Mouse (Mus musculus) forebrain, embryonic 16.5 days (tissue): ENCODE results near the gene Rasal2. TPM values are rescaled to one million over a fixed set of nuclear protein-coding genes. Genes with fewer than 3 reads are reported as not detected.

Experiments used
- ATAC-seq: fragments of 200-750 bp; cut with Nextera tagmentation; 2 replicates; pipeline ENCODE4 v1.8.0; 2017; ENCODE audit warnings: mild to moderate bottlenecking, moderate library complexity
- H3K27ac ChIP-seq: fragments of 300-500 bp; sonication (generic); 2 replicates; pipeline ENCODE4 v1.5.1; 2014; ENCODE audit warnings: low read length, control low read depth
- H3K27me3 ChIP-seq: fragments of 300-500 bp; sonication (generic); replicated peaks from 2 replicates; pipeline ENCODE4 v1.6.1; 2014; ENCODE audit warnings: low read length; ENCODE audit not compliant: control insufficient read depth, insufficient read depth
- H3K36me3 ChIP-seq: fragments of 300-500 bp; sonication (generic); 2 replicates; pipeline ENCODE4 v1.6.1; 2014; ENCODE audit not compliant: control insufficient read depth, insufficient read depth
- H3K4me1 ChIP-seq: fragments of 300-500 bp; sonication (generic); replicated peaks from 2 replicates; pipeline ENCODE4 v1.6.1; 2014; ENCODE audit warnings: low read length; ENCODE audit not compliant: control insufficient read depth, insufficient read depth
- H3K4me2 ChIP-seq: fragments of 300-500 bp; sonication (generic); 2 replicates; pipeline ENCODE4 v1.6.1; 2014; ENCODE audit warnings: mild to moderate bottlenecking, low read length, control low read depth
- H3K4me3 ChIP-seq: fragments of 300-500 bp; sonication (generic); replicated peaks from 2 replicates; pipeline ENCODE4 v1.5.1; 2014; ENCODE audit warnings: mild to moderate bottlenecking, low read length, control low read depth
- H3K9ac ChIP-seq: fragments of 300-500 bp; sonication (generic); replicated peaks from 2 replicates; pipeline ENCODE4 v1.6.1; 2014; ENCODE audit warnings: low read depth, low read length, control low read depth
- H3K9me3 ChIP-seq: fragments of 300-500 bp; sonication (generic); 2 replicates; pipeline ENCODE4 v1.6.1; 2016; ENCODE audit warnings: low read length; ENCODE audit not compliant: control insufficient read depth
- WGBS: fragments of 180-500 bp; shearing (Covaris S2); extraction: QIAGEN DNeasy Blood & Tissue Kit; methylation state at CpG from one replicate; pipeline ENCODE4 v1.1.7; 2014; 5-methylcytosine and 5-hydroxymethylcytosine counted together
- polyA plus RNA-seq: library from polyadenylated mRNA; unstranded; fragments of >200 nt; fragmentation: Nextera tagmentation; extraction: Ambion mirVana; gene quantifications from 2 replicates; pipeline ENCODE4 v1.2.1, GENCODE M21; 2015

Gene Rasal2
- polyA plus RNA-seq, 1 experiment from 2014 or later, result 37.6 TPM

DNA sequence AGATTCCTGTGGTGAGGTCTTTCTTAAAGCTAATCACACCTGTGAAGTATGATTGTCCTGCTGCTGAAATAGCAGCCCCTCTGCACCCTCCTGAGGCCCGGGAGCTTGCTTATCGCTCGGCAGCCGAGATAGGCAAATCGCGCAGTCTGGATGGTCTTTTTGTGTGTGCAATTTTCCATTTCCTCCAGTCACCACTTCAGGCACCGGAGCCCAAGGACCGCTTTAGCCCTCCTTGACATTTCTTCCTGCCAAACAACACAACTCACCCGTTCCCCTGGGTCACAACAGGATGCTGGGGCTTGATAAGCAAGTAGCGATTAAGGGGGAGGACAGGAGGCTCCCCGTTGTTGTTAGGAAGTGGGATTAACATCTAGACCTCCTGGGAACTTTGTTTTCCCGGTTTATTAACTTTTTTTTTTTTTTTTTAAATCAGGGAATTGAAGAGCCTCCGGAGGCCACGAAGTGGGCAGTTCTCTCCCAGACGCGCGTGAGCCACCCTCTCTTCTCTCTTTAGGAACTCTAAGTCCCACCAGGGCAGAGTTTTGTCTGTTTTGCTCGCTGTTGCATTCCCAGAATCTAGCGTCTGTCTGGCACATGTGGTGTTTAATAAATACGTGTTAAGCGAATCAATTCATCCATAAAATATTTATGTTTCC is 37.7 kb upstream of the Rasal2 start:
- Histone ChIP-seq H3K9ac (peak overlapping the region; percentile 32; the same call in 1 of the 2 replicates), H3K27ac (no peak overlapping the region), H3K36me3 (no peaks in the 10 kb centered on the region), H3K9me3 (no peaks in the 10 kb centered on the region), H3K4me2 (peak overlapping the region; percentile 43), H3K4me1 (peaks cover 13% of the 10 kb centered on the region), H3K4me3 (peak overlapping the region; percentile 12; the same call in 1 of the 2 replicates), H3K27me3 (peaks cover 3% of the 10 kb centered on the region; the same call in 1 of the 2 replicates)
- no peak for ATAC-seq
- 11% methylated on average over 21 of the region's 21 CpGs for WGBS

DNA sequence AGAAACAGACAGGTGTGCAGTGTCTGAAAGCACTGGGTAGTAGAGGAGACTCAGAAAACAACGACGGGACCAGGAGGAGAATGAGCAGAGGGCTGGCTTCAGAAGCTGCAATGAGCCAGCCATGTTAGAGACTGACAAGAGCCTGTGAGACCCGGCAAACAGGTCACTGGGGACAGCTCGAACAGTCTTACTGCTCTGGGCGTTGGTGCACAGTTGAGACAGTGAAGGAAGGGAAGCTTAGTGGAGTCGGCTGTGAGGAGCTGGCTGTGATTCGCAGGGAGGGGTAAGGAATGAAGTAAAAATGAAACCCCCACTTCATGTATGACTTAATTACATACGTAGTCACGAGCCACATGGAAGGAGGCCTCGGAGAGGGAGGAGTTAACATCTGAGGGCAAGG is 37.1 kb upstream of the Rasal2 start:
- no peaks in the 10 kb centered on the region for H3K36me3 ChIP-seq
- peak overlapping the region; percentile 32; the same call in 1 of the 2 replicates for H3K9ac ChIP-seq
- H3K4me3 ChIP-seq, result peak overlapping the region; percentile 12; the same call in 1 of the 2 replicates
- H3K9me3 ChIP-seq, result no peaks in the 10 kb centered on the region
- H3K4me1 ChIP-seq, result peaks cover 16% of the 10 kb centered on the region
- peak overlapping the region; percentile 43 for H3K4me2 ChIP-seq
- no peak for ATAC-seq
- 18% methylated on average over 10 of the region's 10 CpGs for WGBS
- no peak overlapping the region for H3K27ac ChIP-seq
- peaks cover 3% of the 10 kb centered on the region; the same call in 1 of the 2 replicates for H3K27me3 ChIP-seq

DNA sequence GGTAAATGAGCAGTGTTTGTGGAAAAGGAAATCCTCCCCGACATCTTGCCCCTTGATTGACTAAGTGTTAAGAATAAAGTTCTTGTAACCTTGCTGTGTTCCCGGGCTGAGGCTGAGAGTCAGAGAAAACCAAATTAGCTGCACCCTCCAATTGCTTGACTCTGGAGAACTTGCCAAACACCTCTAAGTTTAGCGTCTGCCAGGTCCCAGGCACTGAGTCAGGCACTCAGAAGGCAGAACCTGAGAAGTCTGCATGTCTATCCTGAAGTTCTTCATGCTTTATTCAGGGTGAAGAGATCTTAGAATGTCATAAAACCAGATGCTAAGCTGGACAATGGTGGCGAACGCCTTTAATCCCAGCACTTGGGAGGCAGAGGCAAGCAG is 36.4 kb upstream of the Rasal2 start:
- ATAC-seq, result no peak
- H3K4me1 ChIP-seq, result peaks cover 23% of the 10 kb centered on the region
- no peak overlapping the region for H3K27ac ChIP-seq
- H3K4me3 ChIP-seq, result no peak overlapping the region
- WGBS, result 61% methylated on average over 5 of the region's 5 CpGs
- no peaks in the 10 kb centered on the region for H3K9me3 ChIP-seq
- H3K27me3 ChIP-seq, result peaks cover 3% of the 10 kb centered on the region; the same call in 1 of the 2 replicates
- no peak overlapping the region for H3K9ac ChIP-seq
- H3K36me3 ChIP-seq, result no peaks in the 10 kb centered on the region
- H3K4me2 ChIP-seq, result no peak overlapping the region

DNA sequence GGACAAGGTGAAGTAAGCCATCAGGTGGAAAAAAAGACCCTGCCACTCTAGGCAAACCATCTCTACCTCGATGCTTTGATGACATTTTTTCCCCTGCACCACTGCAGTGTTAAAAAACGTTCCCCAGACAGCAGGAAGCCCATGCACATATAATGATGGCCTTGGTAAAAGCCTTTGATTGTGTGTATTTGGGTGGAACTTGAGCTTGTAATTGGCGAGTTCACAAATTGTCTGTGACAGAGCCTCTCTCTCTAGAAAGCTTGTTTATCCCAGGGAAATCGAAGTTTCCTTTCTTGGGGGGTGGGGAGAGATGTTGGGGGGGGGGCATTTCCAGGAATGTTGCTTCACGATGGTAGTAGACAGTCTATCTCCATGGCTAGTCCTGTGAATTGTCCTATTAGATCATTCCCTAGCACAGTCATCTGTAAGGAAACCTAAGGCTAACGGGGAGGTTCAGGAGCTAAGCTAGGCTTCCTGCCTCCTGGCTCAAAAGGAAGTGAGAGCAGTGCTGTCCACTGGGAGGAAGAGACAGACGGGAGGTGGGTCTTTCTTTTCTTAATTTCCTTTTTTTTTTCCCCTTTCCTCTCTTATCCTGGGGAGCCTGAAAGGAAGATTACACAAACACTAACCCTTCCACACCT is 35.9 kb upstream of the Rasal2 start:
- Histone ChIP-seq H3K9ac (no peak overlapping the region), H3K27ac (no peak overlapping the region), H3K36me3 (no peaks in the 10 kb centered on the region), H3K4me3 (no peak overlapping the region), H3K4me1 (peaks cover 27% of the 10 kb centered on the region), H3K9me3 (no peaks in the 10 kb centered on the region), H3K27me3 (peaks cover 3% of the 10 kb centered on the region; the same call in 1 of the 2 replicates), H3K4me2 (no peak overlapping the region)
- 7% methylated on average over 7 of the region's 7 CpGs for WGBS
- no peak for ATAC-seq

DNA sequence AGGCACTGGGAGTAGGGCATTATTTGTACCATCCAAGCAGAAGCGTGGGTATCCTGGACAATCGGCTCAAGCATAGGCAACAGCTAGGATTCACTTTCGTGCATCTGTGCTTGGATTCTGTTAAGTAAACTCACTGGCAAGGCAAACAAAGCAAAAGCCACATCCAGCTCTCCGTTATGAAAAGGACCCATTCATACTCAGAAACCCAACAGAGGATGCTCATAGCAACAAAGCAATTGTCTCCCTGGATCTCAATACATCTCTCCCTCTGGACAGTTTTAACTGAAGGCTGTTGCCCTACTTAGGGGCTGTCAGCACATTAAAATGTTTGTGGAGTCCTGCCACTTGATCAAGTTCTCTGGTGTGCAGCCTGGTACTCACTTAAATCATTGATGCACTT is 34.7 kb upstream of the Rasal2 start:
- no peak for ATAC-seq
- peaks cover 3% of the 10 kb centered on the region; the same call in 1 of the 2 replicates for H3K27me3 ChIP-seq
- H3K27ac ChIP-seq, result no peak overlapping the region
- H3K4me1 ChIP-seq, result peaks cover 33% of the 10 kb centered on the region
- H3K4me2 ChIP-seq, result no peak overlapping the region
- 39% methylated on average over 4 of the region's 4 CpGs for WGBS
- no peak overlapping the region for H3K9ac ChIP-seq
- no peak overlapping the region for H3K4me3 ChIP-seq
- no peaks in the 10 kb centered on the region for H3K36me3 ChIP-seq
- H3K9me3 ChIP-seq, result no peaks in the 10 kb centered on the region

DNA sequence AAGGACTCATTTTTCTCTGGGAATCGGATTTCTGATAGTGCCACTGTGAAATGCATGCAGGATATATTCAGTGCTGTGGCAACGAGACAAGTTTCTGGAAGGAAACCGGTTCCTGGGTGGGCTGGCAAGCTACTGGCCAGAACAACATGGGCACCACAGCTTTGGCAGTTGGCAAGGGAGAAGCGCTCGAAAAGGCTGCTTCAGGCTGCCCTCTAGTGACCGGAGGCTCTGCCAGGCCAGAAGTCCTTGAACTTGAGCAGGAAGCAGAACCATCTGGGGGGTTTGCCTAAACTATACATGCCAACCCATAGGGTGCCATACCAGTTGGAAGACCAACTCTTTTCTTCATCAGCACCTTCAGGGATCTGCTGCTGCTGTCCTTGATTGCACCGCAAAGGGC is 33.9 kb upstream of the Rasal2 start:
- H3K36me3 ChIP-seq, result no peaks in the 10 kb centered on the region
- no peaks in the 10 kb centered on the region for H3K9me3 ChIP-seq
- ATAC-seq, result 0 out of 2 replicates have a peak, but pooled peaks have one; percentile 13
- H3K27me3 ChIP-seq, result peaks cover 3% of the 10 kb centered on the region; the same call in 1 of the 2 replicates
- no peak overlapping the region for H3K27ac ChIP-seq
- H3K9ac ChIP-seq, result no peak overlapping the region
- H3K4me3 ChIP-seq, result no peak overlapping the region
- 48% methylated on average over 7 of the region's 7 CpGs for WGBS
- H3K4me2 ChIP-seq, result no peak overlapping the region
- H3K4me1 ChIP-seq, result peaks cover 33% of the 10 kb centered on the region

DNA sequence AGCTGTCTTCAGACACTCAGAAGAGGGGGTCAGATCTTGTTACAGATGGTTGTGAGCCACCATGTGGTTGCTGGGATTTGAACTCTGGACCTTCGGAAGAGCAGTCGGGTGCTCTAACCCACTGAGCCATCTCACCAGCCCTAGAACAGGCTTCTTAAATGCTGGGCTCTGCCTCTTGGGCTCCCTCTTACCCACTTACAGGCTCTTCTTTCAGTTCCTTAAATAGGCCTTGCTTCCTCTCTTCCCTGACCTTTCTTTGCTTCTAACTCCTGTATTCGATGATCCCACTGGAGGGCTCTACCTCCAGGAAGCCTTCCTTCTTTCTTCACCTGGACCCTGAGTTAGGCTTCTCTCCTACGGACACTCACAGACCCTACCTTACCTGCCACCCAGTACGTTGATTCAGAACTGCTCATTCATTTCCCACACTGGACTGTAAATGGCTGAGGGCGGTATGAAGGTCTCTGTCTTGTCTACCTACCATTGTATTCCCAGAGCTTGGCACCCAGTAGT is 33.1 kb upstream of the Rasal2 start:
- Histone ChIP-seq H3K27ac (no peak overlapping the region), H3K4me1 (peaks cover 36% of the 10 kb centered on the region), H3K27me3 (peaks cover 3% of the 10 kb centered on the region; the same call in 1 of the 2 replicates), H3K9ac (no peak overlapping the region), H3K4me3 (no peak overlapping the region), H3K9me3 (no peaks in the 10 kb centered on the region), H3K36me3 (no peaks in the 10 kb centered on the region), H3K4me2 (no peak overlapping the region)
- WGBS, result 88% methylated on average over 5 of the region's 6 CpGs
- ATAC-seq, result no peak

DNA sequence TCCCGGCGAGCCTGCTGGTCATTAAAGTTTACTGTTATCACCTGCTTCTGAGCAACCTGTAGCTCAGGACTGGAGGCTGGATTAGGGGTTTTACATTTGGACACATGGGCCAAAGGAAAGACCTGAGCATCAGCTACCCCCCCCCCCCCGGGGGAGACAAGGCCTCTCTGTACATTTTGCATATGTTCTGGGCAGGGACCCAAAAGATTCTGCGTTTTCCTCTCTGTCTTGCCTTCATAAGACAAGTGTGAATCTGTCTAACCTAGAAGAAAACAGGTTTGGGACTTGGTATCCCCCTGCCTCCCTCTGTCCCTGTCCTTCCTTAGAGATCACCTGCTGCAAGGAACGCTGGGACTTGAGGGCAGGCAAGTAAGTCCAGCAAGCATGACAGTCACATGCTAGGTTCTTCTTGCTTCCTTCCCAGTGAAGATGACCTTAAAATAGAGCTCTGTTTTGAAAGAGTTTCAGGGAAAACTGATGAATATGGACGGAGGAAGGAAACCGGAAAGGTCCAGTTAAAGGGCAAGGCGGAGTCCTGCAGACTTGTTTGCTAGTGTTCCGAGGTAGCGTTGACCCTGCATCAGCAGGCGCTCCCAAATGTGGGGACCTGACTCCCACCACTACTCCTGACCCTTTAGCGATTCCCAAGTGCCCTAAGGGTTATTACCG is 32.4 kb upstream of the Rasal2 start:
- no peak overlapping the region for H3K9ac ChIP-seq

More for the DNA sequence above, 32.4 kb upstream of the Rasal2 start:
- Histone ChIP-seq H3K9me3 (no peaks in the 10 kb centered on the region), H3K27me3 (peaks cover under 1% of the 10 kb centered on the region; the same call in 1 of the 2 replicates), H3K27ac (no peak overlapping the region), H3K4me3 (no peak overlapping the region), H3K4me1 (peaks cover 35% of the 10 kb centered on the region), H3K4me2 (no peak overlapping the region), H3K36me3 (no peaks in the 10 kb centered on the region)
- ATAC-seq, result no peak
- WGBS, result 64% methylated on average over 13 of the region's 13 CpGs
